Mouse (Mus musculus) cortical plate, adult 2 months (tissue): ENCODE measurements around the gene Nr4a3.

Experiments
- CTCF ChIP-seq: fragments of 200-500 bp; IDR thresholded peaks from 2 replicates; pipeline ENCODE4 v1.5.1; 2011; ENCODE audit warnings: mild to moderate bottlenecking, control low read depth, low read length; ENCODE audit not compliant: insufficient read depth; ENCODE audit errors: extremely low read depth
- POLR2A ChIP-seq: fragments of 200-500 bp; IDR thresholded peaks from 2 replicates; pipeline ENCODE4 v1.6.1; 2011; ENCODE audit warnings: mild to moderate bottlenecking, low read length, control low read depth; ENCODE audit not compliant: insufficient read depth; ENCODE audit errors: extremely low read depth

DNA sequence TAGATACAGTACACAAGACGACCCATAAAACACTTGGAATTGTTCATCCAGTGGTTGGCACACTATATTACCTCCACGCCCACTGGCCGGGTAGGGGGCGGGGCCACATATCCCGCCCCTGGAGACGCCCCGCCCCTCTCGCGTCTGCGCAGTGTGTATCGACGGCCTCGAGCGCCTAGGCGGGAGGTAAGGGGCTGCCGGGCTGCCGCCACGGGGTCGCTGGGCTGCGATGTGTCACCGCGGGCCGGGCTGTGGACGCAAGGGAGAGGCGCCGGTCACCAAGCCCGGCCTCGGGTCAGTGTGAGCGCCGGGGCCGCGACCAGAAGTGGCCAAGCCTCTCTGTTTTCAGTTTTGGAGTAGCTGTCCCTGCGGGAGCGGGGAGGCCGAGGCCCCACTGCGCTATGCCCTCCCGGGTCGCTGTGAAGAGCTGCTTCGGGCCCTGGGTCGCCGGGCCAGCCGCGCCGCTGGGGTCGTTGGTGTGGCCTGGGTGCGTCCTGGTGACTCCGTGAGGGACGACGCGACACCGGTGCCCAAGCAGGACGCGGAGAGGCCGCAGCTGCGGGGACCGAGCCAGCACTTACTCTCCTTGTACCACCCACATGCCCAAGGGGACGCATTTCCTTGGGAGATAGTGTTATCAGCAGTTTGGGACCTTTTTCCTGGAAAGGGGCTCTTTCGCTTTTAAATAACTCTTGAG lies 80.0 kb downstream of the Nr4a3 start, which contains the start of gene Stx17:
- TF ChIP-seq POLR2A (peak; percentile 52; the same call in 1 of the 2 replicates), CTCF (no peak)
